ENCODE assay signal across 14 mouse cellular contexts in the genomic region with DNA sequence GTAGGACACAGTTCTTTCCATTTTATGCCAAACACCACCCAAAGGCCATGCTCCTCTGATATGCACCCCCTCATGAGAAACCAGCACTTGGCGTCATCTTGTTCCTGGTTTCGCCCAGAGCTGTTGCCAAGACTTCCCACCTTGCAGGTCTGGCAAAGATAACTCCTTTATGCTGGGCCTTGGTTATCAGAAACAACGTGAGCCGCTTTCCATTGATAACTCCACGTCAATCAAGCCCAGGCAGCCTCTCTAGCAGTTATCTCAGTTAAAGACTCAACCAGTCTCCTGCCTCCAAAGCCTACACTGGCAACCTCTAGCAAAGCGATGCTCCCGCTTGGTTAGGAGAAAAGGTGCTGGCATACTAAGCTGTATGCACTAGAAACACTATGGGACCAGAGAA.
A peak's percentile ranks its signal among the peaks of the same experiment; 100 is the strongest.
DNase-seq lines count a peak whose midpoint lies in the region; ATAC-seq and TF ChIP-seq lines count a peak whose summit lies in the region.
"Had no signal": no experiment of that assay in that cellular context is flagged by ENCODE, and none has a peak within 500 bp of the region (broad histone marks: within the 10 kb centered on the region; RNA-seq: fewer than 3 reads in every experiment).

No protein-coding gene starts in this region.

- peaks cover 4% of the 10 kb centered on the region; the same call in 1 of the 2 replicates for H3K4me1 ChIP-seq in kidney, embryonic 15.5 days
- no peaks in the 10 kb centered on the region; the same call in none of the 2 replicates for H3K4me1 ChIP-seq in bone marrow, adult 2 months (ENCODE audit: control insufficient read depth, insufficient read depth, low read length)
- H3K4me1 ChIP-seq in liver, postnatal 0 days (ENCODE audit: insufficient read depth), result peaks cover 46% of the 10 kb centered on the region
- peaks cover 41% of the 10 kb centered on the region for H3K4me1 ChIP-seq in forebrain, embryonic 13.5 days

- no peaks in the 10 kb centered on the region for H3K27me3 ChIP-seq in kidney, embryonic 15.5 days
- no peaks in the 10 kb centered on the region for H3K27me3 ChIP-seq in liver, postnatal 0 days (ENCODE audit: insufficient read depth, low read length)
- no peaks in the 10 kb centered on the region for H3K27me3 ChIP-seq in forebrain, embryonic 13.5 days

- DNase-seq in kidney, postnatal 4 days, result no peak
- peak; percentile 55 for DNase-seq in liver, postnatal 0 days
- no peak for DNase-seq in gastrocnemius, postnatal 36 days
- DNase-seq: adrenal gland, postnatal 14 days; cerebellum, postnatal 14 days; heart, adult 2 months; heart, postnatal 4 days; thymus, adult 2 months had no signal

- intact Hi-C loops in gastrocnemius, postnatal 36 days (cut with DNase I), result no loop called here

- H3K4me3 ChIP-seq in kidney, embryonic 15.5 days (replicated peaks), result no peak overlapping the region
- H3K4me3 ChIP-seq in bone marrow, adult 2 months (replicated peaks; ENCODE audit: control insufficient read depth, low read depth, low read length), result no peak overlapping the region
- no peak overlapping the region for H3K4me3 ChIP-seq in liver, postnatal 0 days (ENCODE audit: low read depth, low read length)
- H3K4me3 ChIP-seq in forebrain, embryonic 13.5 days, result no peak overlapping the region
- H3K4me3 ChIP-seq: forebrain, embryonic 10.5 days; heart, adult 2 months; layer of hippocampus, adult 2 months had no signal

- WGBS in kidney, embryonic 15.5 days, result 84% methylated on average over 7 of the region's 7 CpGs
- WGBS in bone marrow, adult 2 months, result 57% methylated on average over 7 of the region's 7 CpGs
- WGBS in liver, postnatal 0 days (ENCODE audit: insufficient replicate concordance), result 45% methylated on average over 7 of the region's 7 CpGs
- WGBS in forebrain, embryonic 13.5 days, result 82% methylated on average over 7 of the region's 7 CpGs

- TF ChIP-seq CTCF in bone marrow, adult 2 months (IDR thresholded peaks at IDR 0.05; ENCODE audit: control insufficient read depth, insufficient read depth, low read length), result no peak
- no peak for TF ChIP-seq CTCF in liver, postnatal 0 days (IDR thresholded peaks at IDR 0.05; ENCODE audit: low read depth)

- TF ChIP-seq POLR2A in bone marrow, adult 2 months (IDR thresholded peaks at IDR 0.05; ENCODE audit: borderline replicate concordance, control insufficient read depth, low read depth, low read length), result no peak

- no peak overlapping the region for H3K27ac ChIP-seq in kidney, embryonic 15.5 days
- peak overlapping the region; percentile 5; the same call in 1 of the 2 replicates for H3K27ac ChIP-seq in bone marrow, adult 2 months (ENCODE audit: control insufficient read depth, insufficient read depth, low read depth, low read length, poor library complexity)
- peak overlapping the region; percentile 67; the same call in 1 of the 2 replicates for H3K27ac ChIP-seq in liver, postnatal 0 days (ENCODE audit: low read depth)
- H3K27ac ChIP-seq in forebrain, embryonic 13.5 days, result no peak overlapping the region
- H3K27ac ChIP-seq: heart, adult 2 months; layer of hippocampus, adult 2 months had no signal

- H3K9ac ChIP-seq in kidney, embryonic 15.5 days, result no peak overlapping the region
- no peak overlapping the region for H3K9ac ChIP-seq in liver, postnatal 0 days (replicated peaks)
- H3K9ac ChIP-seq in forebrain, embryonic 13.5 days, result no peak overlapping the region

- no peak overlapping the region for H3K4me2 ChIP-seq in kidney, embryonic 15.5 days
- peak overlapping the region; percentile 59 for H3K4me2 ChIP-seq in liver, postnatal 0 days (ENCODE audit: low read depth, low read length)
- no peak overlapping the region for H3K4me2 ChIP-seq in forebrain, embryonic 13.5 days

- H3K9me3 ChIP-seq in kidney, embryonic 15.5 days (replicated peaks), result no peaks in the 10 kb centered on the region
- no peaks in the 10 kb centered on the region for H3K9me3 ChIP-seq in liver, postnatal 0 days (ENCODE audit: low read length)
- no peaks in the 10 kb centered on the region for H3K9me3 ChIP-seq in forebrain, embryonic 13.5 days (replicated peaks)
- H3K9me3 ChIP-seq: forebrain, embryonic 10.5 days had no signal

- ATAC-seq in kidney, embryonic 15.5 days (replicated peaks; ENCODE audit: low FRiP score), result 0 out of 2 replicates have a peak, but pooled peaks have one; percentile 24
- ATAC-seq in erythroid progenitor cell, adult 5-6 weeks (replicated peaks; ENCODE audit: low FRiP score, poor library complexity, severe bottlenecking), result peak; percentile 71
- ATAC-seq in liver, postnatal 0 days, result peak; percentile 65
- ATAC-seq in forebrain, embryonic 13.5 days, result no peak

- TF ChIP-seq EP300 in liver, postnatal 0 days (IDR thresholded peaks at IDR 0.05; ENCODE audit: low read depth), result peak; percentile 99

- H3K36me3 ChIP-seq in kidney, embryonic 15.5 days, result no peaks in the 10 kb centered on the region
- H3K36me3 ChIP-seq in liver, postnatal 0 days (replicated peaks; ENCODE audit: insufficient read depth, low read length), result no peaks in the 10 kb centered on the region
- H3K36me3 ChIP-seq in forebrain, embryonic 13.5 days (ENCODE audit: poor library complexity, severe bottlenecking), result no peaks in the 10 kb centered on the region
- H3K36me3 ChIP-seq: forebrain, embryonic 10.5 days had no signal

Comparison
In these comparisons a context has a peak if more than half of its experiments do, and no peak if none do; other contexts are left out.
1. H3K27ac ChIP-seq: peak in bone marrow, adult 2 months (single experiment) and liver, postnatal 0 days (single experiment); none in kidney, embryonic 15.5 days (single experiment) and forebrain, embryonic 13.5 days (single experiment).